Mouse (Mus musculus) thymus, postnatal 36 days (tissue): Measurements from ENCODE around the gene Actr3b.
"Not testable (repeated sequence)": the region's sequence is repeated elsewhere in the genome, so short reads cannot be mapped to it uniquely, and the experiment has no call there.

Experiments
- DNase-seq, 2 experiments: peaks; one replicate each; pipeline ENCODE4 v3.0.0; 2022; ENCODE audit warnings: mixed read lengths in 2 of 2

Actr3b gene

DNA sequence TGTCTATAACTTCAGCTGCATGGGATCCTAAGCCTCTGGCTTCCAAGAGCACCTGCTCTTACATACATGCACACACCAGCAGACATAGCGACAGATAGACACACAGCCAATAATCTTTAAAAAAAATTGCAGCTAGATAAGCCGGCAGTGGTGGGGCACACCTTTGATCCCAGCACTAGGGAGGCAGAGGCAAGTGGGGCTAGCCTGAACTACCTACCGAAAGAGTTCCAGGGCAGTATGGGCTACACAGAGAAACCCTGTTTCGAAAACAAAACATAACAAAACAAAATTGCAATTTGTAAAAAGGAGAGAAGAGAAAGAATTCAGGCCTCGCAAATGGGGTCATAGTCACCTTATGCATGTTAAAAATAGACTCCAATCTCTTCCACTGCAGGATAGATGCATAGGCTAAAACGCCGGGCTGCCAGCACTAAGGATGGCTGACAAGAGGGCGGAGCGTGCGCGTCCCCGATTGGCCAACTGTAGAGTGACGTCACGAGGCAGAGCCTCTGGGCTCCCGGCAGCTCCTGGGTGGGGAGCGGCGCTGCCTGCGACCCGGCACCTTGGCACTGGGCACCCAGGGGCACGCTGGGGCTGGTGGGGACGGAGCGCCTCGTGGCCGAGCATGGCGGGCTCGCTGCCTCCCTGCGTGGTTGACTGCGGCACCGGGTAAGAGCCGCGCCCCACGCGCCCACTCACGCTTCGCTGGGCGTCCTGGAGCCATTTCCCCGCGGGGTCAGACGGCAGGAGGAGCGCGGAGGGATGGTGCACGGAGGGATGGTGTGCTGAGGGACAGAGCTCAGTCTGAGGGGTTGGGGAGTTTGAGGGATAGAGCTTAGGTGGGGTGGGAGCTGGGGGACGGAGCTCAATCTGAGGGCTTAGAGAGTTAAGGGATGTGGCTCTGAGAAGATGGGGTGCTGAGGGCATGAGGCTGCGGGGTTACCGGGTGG lies at the start of gene Actr3b:
Gene Actr3b, plus strand, starts transcription at position 538 of the 950 bp plus-strand sequence.
- DNase-seq, result peak; percentile 80 to 85

- not testable (repeated sequence) for DNase-seq
Measured at GRCm38 (mm10) chr5:25713001-25713706, 46.6 kb upstream of the Actr3b start.

- DNase-seq, result no peak
Measured at GRCm38 (mm10) chr5:25719390-25719789, 40.4 kb upstream of the Actr3b start.

DNA sequence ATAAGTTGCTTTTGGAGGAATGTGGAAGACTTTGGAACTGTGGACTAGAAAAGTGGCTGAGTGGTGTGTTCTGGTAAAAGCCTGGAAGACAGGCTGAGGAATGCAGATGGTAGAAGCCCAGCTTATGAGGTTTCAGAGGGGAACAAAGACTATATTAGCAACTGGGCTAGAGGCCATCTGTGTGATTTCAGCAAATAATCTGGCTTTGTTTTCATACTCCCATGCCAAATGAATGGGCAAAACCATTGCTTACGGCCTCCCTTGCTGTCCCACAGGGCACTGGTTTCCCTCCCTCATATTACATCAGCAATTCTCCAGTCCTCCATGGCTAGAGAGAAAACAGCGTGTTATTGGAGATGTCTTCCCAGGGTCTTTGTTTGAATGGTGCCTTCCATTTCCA lies 36.8 kb upstream of the Actr3b start:
- no peak for DNase-seq

DNA sequence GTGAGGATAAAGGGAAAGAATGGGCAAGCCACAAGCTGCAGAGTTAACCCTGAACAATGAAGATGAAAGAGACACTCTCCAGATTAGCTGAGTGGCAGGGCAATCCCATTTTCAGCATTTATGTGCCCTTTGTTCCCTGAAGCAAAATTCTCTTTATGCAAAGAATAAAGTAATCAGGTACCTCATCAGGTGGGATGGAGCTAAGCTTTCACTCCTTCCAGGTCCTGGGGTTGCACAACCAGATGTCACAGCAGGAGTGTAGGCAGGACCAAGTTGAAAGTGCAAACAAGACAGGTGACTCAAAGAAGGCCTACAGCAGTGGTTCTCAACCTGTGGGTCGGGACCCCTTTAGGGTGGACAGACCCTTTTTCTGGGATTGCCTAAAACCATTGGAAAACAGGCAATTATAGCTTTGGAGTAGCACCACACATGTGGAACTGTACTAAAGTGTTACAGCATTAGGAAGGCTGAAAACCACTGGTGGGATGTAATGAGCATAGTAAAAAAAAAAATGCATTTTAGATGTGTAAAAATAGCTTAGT lies 35.6 kb upstream of the Actr3b start:
- no peak for DNase-seq

- peak; percentile 12 to 31 for DNase-seq
Measured at GRCm38 (mm10) chr5:25734318-25734717, 25.5 kb upstream of the Actr3b start.

DNA sequence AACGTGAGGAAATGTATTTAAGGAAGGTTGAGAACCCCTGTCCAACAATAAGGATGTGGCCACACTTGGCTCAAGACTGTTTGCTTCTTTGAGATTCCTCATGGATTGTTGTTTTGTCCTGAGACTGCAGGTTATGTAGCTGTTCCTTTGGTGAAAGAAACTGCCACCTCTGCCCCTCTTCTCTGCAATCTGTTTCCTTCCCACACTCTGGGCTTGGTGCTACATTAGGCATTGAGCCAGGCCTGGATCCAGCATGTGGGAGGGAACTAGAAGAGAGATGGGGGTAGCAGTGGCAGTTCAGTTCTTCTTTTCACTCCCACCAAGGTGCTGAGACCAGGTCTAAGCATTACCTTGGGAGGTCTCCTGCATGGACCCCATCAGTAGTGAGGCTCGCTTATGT lies 23.9 kb upstream of the Actr3b start:
- DNase-seq, result no peak

- DNase-seq, result no peak
Measured at GRCm38 (mm10) chr5:25738448-25738847, 21.3 kb upstream of the Actr3b start.

DNA sequence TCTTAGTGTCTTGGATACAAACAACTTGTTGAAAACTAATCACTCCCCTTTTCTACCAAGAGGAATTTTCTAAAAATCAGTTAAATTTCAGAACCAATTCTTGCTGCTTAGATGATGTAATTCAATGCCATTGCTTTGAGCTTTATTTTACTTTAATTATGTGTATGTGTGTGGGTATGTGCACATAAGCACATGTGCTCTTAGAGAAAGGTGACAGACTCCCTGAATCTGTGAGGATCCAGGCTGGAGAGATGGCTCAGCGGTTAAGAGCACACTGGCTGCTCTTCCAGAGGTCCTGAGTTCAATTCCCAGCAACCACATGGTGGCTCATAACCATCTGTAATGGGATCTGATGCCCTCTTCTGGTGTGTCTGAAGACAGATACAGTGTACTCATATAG lies 20.9 kb upstream of the Actr3b start:
- DNase-seq, result not testable (repeated sequence)

DNA sequence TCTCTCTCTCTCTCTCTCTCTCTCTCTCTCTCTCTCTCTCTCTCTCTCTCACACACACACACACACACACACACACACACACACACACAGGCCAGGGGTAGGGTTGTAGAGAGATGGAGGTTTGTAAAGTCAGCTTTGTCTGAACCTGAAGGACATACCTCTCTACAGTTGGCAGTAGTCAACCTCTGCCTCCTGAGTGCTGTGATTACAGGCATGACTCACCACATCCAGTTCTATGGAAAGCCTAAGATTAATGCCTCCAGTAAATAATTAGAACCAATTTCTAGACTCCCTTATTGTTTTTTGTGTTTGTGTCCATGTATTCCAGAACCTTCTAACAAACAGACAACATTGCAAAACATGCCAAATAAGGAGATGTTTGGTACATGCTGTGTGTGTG lies 11.9 kb upstream of the Actr3b start:
- no peak for DNase-seq

- no peak for DNase-seq
Measured at GRCm38 (mm10) chr5:25748613-25749012, 11.2 kb upstream of the Actr3b start.

DNA sequence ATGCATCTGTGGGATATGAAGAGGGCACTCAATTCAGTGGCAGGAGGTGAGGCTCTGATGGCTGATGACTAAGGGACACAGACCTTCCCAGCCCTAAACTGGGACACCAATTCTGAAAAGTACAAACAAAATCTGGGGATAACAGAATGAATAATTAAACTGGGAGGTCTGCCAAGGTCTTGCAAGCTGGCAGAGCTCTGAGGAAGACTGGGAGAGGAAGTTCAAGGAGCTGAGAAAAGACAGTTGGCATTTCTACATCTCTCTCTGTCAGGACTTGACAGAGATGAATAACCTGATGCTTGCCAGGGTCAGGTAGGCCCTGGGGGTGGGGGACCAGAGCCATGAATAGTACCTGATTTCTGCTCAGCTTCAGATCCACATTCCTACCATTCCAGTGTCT lies 8.2 kb upstream of the Actr3b start:
- DNase-seq, result no peak

DNA sequence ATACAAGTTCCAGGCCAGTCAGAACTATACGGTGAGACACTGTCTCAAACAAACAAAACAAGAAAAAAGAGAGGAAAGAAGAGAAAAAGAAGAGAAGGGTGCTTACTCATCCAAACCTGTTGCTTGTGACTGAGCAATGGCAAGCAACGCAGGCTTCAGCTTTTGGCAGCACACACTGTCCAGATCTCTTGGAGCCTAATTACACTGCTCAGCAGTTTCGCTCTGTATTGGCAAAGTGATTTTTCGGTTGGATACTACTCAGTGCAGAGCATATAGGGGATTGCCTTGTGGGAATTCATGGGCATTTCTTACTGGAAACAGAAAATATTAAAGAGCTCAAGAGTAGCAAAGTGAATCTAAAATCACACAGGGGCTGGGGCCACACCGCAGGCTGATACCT lies 6.9 kb upstream of the Actr3b start:
- no peak for DNase-seq

GRCm38 (mm10) chr5:25753556-25754235 lies 6.1 kb upstream of the Actr3b start:
- no peak for DNase-seq

DNA sequence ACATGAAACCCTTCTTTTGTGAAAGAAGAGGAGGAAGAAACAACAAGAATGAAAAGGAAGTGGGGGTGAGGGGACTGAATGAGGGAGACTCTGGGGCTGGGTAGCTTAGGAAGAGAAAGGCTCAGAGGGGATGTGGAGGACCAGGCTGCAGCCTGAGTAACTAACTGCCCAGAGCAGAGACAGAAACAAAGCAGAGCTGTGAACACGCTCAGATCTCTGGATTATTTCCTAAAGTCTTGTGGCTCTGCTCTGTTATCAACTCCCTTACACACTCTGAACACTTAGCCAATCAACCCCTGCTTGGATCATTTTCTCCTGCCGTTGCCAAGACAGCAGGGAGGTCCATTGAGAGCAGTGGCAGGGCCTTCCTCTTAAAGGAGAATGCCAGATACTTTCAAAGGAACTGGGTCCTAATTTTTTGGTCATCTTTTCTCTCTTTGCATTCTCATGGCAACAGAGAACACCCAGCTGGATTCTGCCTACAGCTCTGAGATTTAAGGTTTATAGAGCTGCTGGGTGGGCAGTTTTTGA lies 5.5 kb upstream of the Actr3b start:
- DNase-seq, result no peak

DNA sequence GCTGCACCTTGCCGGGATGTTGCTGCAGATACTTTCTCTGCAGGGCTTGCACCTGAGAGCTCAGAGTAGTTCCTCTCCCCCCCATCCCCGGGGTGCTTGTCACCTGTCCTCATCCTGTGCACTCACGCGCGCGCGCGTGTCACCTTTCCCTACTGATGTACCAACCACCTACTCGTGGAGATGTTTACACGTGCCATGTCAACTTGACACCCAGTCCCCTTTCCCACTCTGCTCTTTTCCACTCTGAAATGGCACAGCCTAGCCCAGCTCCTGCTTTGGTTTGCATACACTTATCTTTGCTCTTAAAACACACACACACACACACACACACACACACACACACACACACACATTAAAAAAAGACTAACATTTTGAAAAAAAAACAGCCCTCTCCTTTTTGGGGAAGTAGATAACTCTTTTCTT lies 624 bp downstream of the Actr3b start:
- DNase-seq, result peak; percentile 4 to 15

DNA sequence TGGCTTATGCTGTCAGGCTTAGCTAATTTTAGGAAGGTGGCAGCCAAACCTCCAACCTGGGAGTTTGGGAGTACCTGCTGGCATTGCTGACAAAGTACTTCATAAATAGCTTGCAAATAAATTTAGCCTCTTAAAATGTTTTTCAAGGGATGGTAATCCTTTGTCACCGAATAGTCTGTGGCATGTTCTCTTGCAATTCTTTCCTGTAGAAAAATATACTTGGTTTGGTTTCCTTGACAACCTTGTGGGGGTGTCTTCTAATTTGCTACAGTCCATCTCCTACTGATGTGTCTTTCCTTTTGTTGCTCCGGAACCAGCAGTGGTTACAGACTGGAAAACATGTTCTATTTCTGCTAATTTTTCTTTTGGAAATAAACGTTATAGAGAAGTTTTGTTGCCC lies 1.1 kb downstream of the Actr3b start:
- DNase-seq, result no peak

GRCm38 (mm10) chr5:25761850-25762249 lies 2.1 kb downstream of the Actr3b start:
- DNase-seq, result no peak

- DNase-seq, result no peak
Measured at GRCm38 (mm10) chr5:25769006-25769405, 9.2 kb downstream of the Actr3b start.

DNA sequence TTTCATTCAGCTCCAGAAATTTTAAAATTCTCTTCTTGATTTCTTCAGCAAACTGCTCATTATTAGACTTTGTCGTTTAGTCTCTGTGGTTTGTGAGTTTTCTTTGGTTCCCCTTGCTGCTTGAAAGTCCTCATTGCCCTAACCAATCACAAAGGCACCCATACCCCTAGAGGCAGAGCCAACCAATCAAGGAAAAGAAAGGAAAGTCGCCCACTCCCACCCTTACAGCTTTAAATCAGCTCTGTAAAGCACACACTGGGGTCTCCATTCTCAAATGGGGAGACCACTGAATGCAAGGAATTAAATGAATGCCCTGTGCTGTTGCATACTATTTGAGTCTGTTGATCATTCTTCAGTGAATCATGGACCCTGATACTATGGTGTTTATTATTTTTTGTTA lies 9.6 kb downstream of the Actr3b start:
- no peak for DNase-seq

DNA sequence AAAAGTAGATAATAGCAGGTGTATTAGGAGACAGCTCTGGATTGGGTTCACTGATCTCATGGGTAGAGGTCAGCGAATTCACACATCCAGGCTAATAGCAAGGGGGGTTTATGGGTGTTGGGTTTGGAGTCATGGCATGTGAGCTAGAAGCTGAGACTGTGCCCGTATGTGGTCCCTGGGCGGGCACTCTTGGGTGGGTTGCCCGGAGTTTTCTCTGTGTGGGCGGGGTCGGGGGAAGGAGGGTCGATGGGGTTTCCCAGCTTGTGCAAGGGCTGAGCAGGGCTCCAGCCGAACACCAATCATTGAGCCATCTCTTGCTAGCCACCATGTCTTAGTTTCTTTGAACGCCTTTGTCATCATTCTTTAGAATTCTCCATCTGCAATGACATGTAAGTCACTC lies 12.7 kb downstream of the Actr3b start:
- no peak for DNase-seq

DNA sequence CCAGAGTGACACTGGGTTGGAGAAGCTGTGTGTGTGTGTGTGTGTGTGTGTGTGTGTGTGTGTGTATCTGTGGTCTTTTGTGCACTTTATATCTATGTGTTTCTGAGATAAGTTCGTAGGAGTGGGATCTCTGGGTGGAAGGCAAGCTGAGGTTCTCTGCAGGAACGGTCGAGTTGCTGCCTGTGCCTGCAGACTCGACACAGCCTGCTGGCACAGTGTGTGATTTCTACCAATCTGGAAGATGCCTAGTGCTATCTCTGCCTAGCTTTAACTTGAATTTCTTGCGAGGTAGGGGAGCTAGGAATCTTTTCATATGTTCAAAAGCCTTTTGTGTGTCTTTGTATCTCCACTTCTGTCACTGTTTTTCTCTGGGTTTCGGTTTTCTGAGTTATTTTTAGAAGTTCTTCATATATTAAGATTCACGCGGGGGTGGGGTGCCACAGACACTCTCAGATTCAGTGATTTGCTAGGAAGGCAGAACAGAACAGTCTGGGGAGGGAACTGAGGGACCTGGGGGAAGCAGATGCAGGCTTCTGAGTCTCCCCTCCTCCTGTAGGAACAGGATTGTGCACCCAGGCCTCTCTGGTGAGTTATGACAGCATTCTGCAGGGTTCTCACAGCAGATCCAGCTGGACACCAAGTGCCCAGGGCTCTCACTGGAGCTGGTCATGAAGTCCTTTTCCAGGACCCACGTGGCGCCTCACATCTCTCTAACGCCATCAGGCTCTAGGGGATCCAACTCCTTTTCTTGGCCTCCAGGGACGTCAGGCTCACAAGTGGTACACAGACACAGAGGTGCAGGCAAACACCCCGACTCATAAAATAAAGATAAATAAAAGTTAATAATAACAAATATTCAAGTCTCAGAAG lies 14.4 kb downstream of the Actr3b start:
- no peak for DNase-seq
